Mouse (Mus musculus): ENCODE data around the gene Sema3e. TPM values are rescaled to one million over a fixed set of nuclear protein-coding genes. Genes with fewer than 3 reads are reported as not detected.

Gene Sema3e
- total RNA-seq, 2 experiments from 2014 or later, result 12.0 to 16.8 TPM

DNA sequence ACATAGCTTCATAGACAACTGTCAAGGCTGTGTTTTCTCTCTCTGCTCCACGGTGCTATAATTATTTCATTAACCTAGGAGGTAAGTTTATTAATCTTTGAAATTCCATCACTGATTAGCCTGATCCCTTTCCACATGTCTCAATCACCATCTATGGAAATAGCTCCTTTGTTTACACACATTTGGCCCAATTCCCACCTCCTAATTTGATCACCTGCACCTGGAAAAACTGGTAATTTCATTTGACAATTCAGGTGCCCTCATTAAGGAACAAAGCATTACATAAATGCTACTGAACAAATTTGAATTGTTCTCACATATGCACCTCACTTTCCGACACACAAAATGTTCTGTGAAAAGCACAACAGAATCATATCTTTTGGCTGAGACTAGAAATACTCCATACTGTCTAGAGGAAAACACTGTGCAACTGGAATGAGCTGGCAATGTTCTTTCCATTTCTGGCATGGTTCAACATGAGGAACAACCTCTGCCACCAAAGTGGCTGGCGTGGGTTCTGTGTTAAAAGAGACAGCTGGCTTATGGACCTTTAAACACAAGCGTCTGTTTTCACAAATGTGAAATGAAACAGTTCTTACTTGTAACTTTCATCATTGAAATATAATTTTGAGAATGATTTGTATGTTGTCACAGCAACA lies 34.9 kb downstream of the Sema3e start:
- DNase-seq (ENCODE audit: low spot score in 2 of 2), result peak in 1 of 2 experiments; percentile 12
- intact Hi-C loops (cut with DNase I), result no loop called here

- no peak for DNase-seq (ENCODE audit: low spot score in 2 of 2)
- intact Hi-C loops (cut with DNase I), result no loop called here
Observed at GRCm38 (mm10) chr5:14062918-14063481, 37.9 kb downstream of the Sema3e start.

DNA sequence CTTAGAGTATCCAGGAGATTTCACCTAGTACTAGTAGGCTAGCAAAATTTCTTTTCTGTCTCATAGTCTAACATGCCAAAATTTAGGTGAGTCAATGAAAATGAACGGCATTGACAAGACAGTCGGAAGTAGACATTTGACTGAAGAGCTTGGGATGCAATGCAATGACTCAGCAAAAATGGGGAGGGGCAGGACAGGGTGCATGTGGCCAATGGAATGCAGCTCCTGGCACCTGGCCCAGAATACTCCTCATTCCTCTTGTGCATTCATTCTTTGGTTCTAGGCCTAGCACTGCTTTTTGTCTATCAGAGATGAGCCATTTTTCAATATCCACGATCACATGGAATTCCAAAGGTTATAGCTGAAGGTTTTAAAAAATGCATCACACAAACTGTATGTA lies 48.1 kb downstream of the Sema3e start:
- DNase-seq (ENCODE audit: low spot score in 2 of 2), result no peak
- intact Hi-C loops (cut with DNase I), result no loop called here

- intact Hi-C loops (cut with DNase I), result no loop called here
- peak; percentile 37 to 63 for DNase-seq (ENCODE audit: low spot score in 2 of 2)
Observed at GRCm38 (mm10) chr5:14088100-14088499, 63.0 kb downstream of the Sema3e start.

- intact Hi-C loops (cut with DNase I), result no loop called here
Observed at GRCm38 (mm10) chr5:14089875-14090608, 65.0 kb downstream of the Sema3e start.

GRCm38 (mm10) chr5:14090609-14090969 lies 65.5 kb downstream of the Sema3e start:
- intact Hi-C loops (cut with DNase I), result no loop called here
- DNase-seq (ENCODE audit: low spot score in 2 of 2), result no peak

More at GRCm38 (mm10) chr5:14089875-14090608, 65.0 kb downstream of the Sema3e start:
- DNase-seq (ENCODE audit: low spot score in 2 of 2), result no peak

DNA sequence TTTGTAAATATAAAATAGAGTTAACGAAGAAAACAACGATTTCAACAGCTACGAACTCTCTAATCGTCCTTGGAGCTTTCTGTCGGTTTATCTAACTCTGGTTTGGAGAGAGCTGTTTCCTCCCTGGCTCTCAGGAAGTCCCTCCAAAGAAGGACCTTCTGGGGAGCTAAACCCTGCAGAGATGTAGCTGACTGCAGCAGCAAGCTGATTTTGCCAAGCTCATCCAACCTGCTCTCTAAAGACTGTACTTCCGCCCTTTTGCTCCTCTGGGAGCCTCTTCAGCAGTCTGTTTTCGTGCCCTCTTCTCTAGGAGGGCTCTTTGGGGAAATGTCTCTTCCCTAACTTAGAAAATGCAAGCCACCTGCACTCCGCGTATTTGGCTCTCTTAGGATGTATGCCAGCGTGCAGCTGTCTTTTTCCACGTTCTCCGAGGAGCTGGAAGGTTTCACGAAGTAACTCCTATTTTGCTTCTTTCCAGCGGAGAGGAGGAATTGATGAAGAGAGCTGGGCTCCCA lies 67.2 kb downstream of the Sema3e start:
- DNase-seq (ENCODE audit: low spot score in 2 of 2), result peak; percentile 9 to 16
- intact Hi-C loops (cut with DNase I), result no loop called here

DNA sequence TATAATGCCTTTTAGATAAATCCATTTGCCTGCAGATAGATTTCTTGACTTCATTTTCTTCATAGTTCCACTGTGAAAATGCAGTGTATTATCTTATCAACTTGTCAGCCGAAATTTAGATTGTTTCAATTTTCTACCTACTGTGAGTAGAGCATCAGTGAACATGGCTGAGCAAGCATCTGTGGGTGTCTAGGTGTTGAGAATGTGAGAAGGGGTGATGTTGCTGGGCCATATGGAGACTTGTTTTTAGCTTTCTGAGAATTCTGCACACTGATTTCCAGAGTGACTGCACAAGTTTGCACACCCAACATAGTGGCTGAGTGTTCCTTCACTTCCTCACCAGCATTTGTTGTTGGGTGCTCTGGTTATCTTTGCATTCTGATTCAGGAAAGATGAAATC lies 71.1 kb downstream of the Sema3e start:
- intact Hi-C loops (cut with DNase I), result no loop called here
- DNase-seq (ENCODE audit: low spot score in 2 of 2), result peak in 1 of 2 experiments; percentile 11

GRCm38 (mm10) chr5:14098677-14099076 lies 73.6 kb downstream of the Sema3e start:
- DNase-seq (ENCODE audit: low spot score in 2 of 2), result no peak
- intact Hi-C loops (cut with DNase I), result no loop called here

- no peak for DNase-seq (ENCODE audit: low spot score in 2 of 2)
- intact Hi-C loops (cut with DNase I), result no loop called here
Observed at GRCm38 (mm10) chr5:14107365-14107764, 82.3 kb downstream of the Sema3e start.

DNA sequence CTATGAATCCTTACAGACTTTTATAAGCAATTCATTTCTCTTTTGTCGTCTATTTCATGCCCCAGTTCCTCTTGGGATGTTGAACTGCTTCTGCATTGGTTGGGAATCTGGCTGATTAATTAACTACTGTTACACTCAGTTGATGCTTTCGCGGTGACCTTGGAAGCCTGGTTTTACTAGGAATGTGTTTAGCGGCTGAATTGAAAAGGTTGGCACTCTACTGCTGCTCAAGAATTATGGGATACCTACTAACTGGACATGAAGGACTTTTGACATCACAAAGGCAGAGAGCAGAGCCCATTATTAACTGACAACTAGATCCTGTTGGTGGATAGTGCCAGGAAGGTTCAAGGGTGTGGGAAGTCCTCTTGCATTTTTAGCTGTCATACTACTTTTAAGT lies 83.9 kb downstream of the Sema3e start:
- no peak for DNase-seq (ENCODE audit: low spot score in 2 of 2)

GRCm38 (mm10) chr5:14111401-14111800 lies 86.3 kb downstream of the Sema3e start:
- intact Hi-C loops (cut with DNase I), result no loop called here
- peak; percentile 15 to 27 for DNase-seq (ENCODE audit: low spot score in 2 of 2)

More for the DNA sequence above, 83.9 kb downstream of the Sema3e start:
- intact Hi-C loops (cut with DNase I), result no loop called here

- intact Hi-C loops (cut with DNase I), result no loop called here
- no peak for DNase-seq (ENCODE audit: low spot score in 2 of 2)
Observed at GRCm38 (mm10) chr5:14121902-14122301, 96.8 kb downstream of the Sema3e start.

DNA sequence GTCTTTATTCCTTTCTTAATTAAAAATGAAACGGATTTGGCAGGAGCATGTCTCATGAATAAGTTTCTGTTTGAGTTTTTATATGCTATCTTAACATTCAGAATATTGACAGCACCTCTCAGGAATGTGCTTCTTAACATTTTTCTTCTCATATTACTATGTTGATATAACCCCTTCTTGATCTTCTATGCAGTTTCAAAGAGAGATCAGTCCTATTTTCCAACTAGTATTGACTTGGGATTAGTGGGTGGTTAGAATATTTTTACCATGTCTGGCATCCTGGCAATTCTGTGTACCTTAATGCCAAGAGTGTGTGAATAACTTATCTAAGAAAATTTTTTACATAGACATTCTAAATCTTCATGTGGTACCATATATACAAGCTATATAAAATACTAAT lies 101.5 kb downstream of the Sema3e start:
- no peak for DNase-seq (ENCODE audit: low spot score in 2 of 2)
- intact Hi-C loops (cut with DNase I), result no loop called here

DNA sequence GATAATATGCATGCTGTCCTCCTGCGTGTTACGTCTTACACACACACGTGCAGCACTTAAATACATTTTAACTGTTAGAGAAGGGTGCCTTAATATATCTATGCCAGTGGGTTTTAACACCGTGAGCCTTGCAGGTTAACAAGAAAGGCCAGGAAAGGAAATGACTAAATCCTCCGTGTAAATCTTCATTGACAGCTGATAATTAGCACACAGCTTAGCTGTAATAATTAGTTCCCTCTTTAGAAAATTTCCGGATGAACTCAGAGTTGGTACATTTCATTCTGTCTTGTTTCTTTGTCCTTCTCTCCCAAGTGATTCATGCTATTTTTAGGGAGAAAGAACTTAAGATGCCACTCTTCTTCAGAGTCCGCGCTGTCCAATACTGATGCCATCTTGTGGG lies 110.9 kb downstream of the Sema3e start:
- DNase-seq (ENCODE audit: low spot score in 2 of 2), result no peak
- intact Hi-C loops (cut with DNase I), result no loop called here

DNA sequence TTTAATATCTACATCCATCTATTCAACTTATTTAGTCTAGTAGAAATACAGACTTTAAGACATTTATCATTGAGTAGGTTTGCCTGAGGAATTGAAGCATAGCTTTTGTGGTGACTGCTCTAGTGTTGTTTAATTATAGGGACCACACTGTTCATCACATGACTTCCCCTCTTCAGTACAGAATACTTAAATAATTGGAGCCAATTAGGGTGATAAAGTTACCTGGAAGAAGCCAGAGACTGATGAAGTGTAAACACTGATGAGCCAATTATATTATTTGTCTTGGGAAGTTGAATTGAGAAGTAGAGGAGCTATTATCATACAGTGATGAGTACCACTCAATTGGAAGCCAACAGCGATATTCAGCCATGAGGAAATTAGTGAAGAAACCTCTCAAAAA lies 113.6 kb downstream of the Sema3e start:
- intact Hi-C loops (cut with DNase I), result no loop called here
- DNase-seq (ENCODE audit: low spot score in 2 of 2), result no peak

DNA sequence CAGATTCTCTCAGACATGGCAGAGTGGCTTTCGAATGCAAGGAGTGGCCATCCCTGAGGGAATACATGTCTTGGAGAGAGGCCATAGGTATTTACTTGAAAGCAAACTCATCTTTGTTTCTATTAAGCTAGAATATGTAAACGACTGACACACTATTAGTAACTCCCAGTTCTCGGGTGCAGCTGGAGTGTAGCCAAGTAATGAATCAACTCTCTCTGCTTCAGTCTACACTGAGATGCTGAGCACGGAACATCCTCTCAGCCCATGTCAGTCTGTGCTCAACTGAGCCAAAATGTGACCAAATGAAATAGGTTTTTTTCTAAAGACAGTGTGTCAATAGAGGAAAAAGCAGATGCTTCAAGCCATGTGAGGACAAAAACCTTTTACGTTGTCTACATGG lies 137.5 kb downstream of the Sema3e start:
- intact Hi-C loops (cut with DNase I), result no loop called here
- no peak for DNase-seq (ENCODE audit: low spot score in 2 of 2)

- intact Hi-C loops (cut with DNase I), result no loop called here
- DNase-seq (ENCODE audit: low spot score in 2 of 2), result no peak
Observed at GRCm38 (mm10) chr5:14163280-14163679, 138.2 kb downstream of the Sema3e start.

DNA sequence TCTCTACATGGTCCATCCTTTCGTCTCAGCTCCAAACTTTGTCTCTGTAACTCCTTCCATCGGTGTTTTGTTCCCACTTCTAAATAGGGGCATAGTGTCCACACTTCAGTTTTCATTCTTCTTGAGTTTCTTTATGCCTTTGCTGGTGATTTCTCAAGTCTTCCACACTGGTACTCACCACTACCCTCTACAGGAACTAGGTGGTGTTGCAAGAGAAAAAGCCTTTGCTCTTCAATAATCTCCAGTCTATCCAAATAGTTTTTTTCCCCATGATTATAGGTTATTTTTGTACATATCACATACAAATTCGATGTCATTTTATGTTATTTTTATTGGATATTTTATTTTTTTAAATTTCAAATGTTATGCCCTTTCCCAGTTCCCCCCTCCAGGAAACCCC lies 142.7 kb downstream of the Sema3e start:
- intact Hi-C loops (cut with DNase I), result no loop called here

GRCm38 (mm10) chr5:14173355-14174183 lies 148.5 kb downstream of the Sema3e start:
- intact Hi-C loops (cut with DNase I), result no loop called here
- no peak for DNase-seq (ENCODE audit: low spot score in 2 of 2)

More for the DNA sequence above, 142.7 kb downstream of the Sema3e start:
- no peak for DNase-seq (ENCODE audit: low spot score in 2 of 2)

All from left cerebral cortex, postnatal 14 days (tissue).